Mouse (Mus musculus): ENCODE results near the gene Gm10961. TPM values are rescaled to one million over a fixed set of nuclear protein-coding genes. Genes with fewer than 3 reads are reported as not detected.

The Gm10961 gene
- polyA plus RNA-seq (2012; rRNA removed), result not detected in 2 replicates

DNA sequence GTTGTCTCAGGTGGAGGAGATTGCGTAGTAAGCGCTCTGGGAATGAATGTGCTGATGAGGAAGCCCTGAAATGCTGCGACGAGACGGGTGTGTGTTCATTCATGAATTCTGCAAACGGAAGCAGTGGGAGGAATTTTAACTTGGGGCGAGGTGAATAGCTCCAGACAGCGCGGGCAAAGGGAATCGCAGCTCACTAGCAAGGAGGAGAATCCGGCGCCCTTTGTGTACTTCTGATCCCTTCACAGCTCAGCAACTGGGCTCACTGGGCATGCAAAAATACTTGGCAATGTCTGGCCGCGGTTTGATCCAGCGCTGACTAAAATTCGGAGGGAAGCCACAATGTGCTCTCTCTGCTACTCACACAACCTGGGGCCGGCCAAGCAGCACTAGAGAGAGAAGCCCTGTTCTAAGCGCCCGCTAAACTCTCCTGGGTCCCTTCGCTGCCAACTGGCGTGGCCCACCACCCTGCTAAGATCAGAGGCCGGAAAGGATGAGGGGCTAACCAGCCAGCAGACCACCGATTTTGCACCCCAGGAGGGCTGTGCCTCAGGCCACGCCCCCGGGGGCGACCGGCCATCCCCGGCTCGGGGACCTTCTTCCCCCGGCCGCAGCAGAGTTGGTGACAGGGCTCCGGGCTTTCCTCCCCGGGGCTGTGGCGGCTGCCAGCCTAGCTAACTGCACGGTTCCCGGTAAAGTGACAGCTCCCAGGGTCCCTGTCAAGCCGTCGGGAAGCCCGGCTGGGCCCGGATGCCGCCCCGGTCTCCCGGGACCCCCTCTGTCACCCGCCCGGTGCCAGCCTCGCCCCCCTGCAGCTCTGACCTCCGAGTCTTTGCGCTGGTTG, at the start of gene Gm10961:
Gm10961 (plus strand) TSS at position 641 of the 841 bp plus-strand sequence.
- peak in 1 of 2 experiments; percentile 78 for DNase-seq (ENCODE audit: extremely low spot score in 1 of 2, low spot score in 1 of 2)

DNA sequence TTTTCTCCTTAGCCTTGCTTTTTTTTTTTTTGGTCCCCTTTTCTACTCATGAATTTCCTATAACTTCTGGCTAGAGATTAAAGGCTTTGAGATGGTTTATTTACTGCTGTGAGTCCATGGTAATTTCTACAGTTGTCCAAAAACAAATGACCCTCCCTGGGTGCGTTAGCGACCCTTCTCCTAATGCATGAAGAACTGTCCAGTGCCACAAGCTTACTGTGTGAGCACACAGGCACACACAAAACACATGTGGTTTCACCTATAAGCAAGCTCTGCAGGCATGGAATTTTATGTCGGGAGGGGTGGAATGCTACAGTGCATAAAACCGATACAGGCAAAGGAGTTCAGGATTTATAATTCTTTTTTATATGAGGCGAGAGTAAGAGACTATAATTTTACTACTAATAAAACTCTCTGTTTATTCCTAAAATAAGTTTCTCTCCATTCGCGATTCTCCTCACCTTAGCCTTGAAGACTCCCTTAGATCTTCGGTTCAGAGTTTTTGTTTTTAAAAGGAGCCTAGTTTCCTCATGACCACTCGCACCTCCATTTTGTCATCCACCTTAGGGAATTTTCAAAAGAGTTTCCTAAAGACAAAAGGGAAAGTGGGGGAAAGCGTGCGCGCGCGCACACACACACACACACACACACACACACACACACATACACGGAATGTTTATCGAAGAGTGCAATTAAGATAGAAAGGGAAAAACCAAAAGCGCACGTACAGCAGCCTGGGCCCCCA, 48.8 kb upstream of the Gm10961 start:
- DNase-seq (ENCODE audit: extremely low spot score in 1 of 2, low spot score in 1 of 2), result no peak

- no peak for DNase-seq (ENCODE audit: extremely low spot score in 1 of 2, low spot score in 1 of 2)
These were observed 48.0 kb upstream of the Gm10961 start for GRCm38 (mm10) chr3:107582875-107583767.

- no peak for DNase-seq (ENCODE audit: extremely low spot score in 1 of 2, low spot score in 1 of 2)
These were observed 47.2 kb upstream of the Gm10961 start for GRCm38 (mm10) chr3:107583893-107584292.

- DNase-seq (ENCODE audit: extremely low spot score in 1 of 2, low spot score in 1 of 2), result no peak
These were observed 44.6 kb upstream of the Gm10961 start for GRCm38 (mm10) chr3:107586504-107586903.

DNA sequence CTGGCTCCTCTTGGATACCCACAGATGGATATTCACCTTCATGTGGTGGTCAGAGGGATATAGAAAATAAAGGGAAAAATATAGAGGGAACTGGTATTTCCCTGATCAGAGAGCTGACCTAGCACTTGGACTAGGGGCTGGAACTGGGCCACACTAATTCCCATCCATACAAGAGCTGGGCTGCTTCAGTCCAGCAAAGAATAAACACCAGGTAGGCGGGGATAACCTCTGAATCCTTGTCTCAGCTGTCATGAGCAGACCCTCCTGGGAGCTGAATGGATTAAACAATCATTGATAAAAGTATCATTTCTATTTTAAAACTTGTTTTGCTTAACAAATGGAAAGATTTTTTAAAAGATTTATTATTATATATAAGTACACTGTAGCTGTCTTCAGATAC, 39.5 kb upstream of the Gm10961 start:
- DNase-seq (ENCODE audit: extremely low spot score in 1 of 2, low spot score in 1 of 2), result no peak

DNA sequence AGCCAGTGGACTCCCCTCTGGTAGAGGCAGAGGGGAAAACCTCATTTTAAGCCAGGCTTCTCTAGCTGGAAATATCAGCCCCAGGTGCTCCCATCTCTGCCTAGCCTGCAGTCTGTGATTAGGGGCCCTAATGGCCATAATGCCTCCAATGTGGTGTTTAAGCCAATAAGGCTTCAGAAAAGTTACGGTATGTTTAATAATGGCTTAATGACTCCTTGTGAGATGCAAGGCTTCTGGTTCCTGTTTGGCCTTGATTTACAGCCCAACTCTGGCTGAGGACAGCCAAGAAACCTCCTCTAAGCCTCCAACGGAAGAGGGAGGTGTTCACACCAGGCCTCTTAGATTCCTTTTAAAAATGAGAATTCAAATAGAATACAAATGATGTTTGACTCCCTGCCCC, 37.5 kb upstream of the Gm10961 start:
- no peak for DNase-seq (ENCODE audit: extremely low spot score in 1 of 2, low spot score in 1 of 2)

GRCm38 (mm10) chr3:107594662-107595263, 36.4 kb upstream of the Gm10961 start, which contains the start of gene Alx3:
Gene Alx3 (plus strand): TSS chr3:107595031.
- no peak for DNase-seq (ENCODE audit: extremely low spot score in 1 of 2, low spot score in 1 of 2)

DNA sequence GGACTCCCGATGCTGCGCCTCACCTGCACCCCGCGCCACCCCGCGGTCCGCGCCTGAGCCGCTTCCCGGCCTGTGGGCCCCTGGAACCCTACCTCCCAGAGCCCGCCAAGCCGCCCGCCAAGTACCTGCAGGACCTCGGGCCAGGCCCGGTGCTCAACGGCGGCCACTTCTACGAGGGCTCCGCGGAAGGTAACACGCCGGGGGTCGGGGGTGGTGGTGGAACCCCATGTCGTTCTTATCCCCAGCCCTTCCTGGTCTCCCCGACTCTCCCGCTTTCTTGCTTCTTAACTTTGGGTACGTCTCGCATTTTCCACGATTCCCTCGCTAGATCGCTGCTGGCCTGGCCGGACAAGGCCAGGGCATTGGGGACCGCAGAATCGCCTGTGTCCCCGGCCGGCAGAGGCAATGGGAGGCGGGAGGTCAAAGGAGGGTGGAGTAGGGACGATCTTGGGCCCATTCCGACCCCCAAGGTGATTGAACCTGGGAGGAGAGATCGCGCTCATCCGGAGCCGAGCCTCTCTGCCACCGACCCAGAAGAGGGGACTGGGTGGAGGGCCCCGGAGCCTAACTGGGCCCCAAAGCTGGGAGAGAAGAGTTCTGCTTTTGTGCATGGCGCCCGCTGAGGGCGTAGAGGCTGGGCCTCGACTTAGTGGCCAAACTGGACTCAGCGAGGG, 35.7 kb upstream of the Gm10961 start:
- DNase-seq (ENCODE audit: extremely low spot score in 1 of 2, low spot score in 1 of 2), result no peak

DNA sequence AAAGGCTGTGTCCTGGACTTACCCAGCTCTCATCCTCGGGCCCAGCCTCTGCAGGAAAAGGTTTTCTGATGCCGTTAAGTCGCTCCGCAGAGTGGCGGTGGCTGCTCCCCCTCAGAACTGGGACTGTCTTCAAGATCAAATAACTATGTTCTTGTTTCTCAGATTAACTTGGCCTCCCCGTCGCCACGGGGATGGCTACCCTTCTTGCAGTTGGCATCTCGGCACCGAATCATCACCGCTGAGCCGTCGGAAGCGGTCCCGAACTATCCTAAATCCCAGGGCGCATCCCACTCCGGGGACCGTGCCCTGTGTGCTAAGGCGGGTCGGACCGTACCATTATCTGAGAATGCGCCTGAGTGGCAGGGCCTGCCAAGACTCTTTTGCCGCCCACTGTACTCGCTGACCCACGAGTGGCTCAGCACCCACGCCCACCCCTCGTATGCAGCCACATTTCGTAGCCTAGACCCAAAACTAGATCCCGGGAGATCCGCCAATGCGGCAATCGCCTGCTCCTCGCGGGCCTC, 35.1 kb upstream of the Gm10961 start:
- peak in 1 of 2 experiments; percentile 11 for DNase-seq (ENCODE audit: extremely low spot score in 1 of 2, low spot score in 1 of 2)

GRCm38 (mm10) chr3:107596559-107596958, 34.6 kb upstream of the Gm10961 start:
- DNase-seq (ENCODE audit: extremely low spot score in 1 of 2, low spot score in 1 of 2), result no peak

DNA sequence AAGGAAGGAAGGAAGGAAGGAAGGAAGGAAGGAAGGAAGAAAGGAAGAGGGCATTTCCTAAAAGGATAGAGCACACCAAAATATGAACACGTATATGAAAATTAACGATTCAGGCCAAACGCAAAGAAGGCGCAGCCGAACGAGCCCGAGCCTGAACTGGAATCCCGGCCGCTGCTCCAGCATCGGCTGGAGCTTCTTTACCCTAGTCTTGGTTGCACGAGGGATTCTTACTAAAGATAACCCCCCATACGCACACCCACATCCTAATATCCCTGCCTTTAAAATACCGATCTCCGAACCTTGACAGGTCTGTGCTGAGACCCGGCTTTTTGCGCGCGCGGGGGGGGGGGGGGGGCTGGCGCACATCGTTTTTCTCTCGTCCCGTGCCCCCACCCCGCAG, 34.0 kb upstream of the Gm10961 start:
- DNase-seq (ENCODE audit: extremely low spot score in 1 of 2, low spot score in 1 of 2), result no peak

DNA sequence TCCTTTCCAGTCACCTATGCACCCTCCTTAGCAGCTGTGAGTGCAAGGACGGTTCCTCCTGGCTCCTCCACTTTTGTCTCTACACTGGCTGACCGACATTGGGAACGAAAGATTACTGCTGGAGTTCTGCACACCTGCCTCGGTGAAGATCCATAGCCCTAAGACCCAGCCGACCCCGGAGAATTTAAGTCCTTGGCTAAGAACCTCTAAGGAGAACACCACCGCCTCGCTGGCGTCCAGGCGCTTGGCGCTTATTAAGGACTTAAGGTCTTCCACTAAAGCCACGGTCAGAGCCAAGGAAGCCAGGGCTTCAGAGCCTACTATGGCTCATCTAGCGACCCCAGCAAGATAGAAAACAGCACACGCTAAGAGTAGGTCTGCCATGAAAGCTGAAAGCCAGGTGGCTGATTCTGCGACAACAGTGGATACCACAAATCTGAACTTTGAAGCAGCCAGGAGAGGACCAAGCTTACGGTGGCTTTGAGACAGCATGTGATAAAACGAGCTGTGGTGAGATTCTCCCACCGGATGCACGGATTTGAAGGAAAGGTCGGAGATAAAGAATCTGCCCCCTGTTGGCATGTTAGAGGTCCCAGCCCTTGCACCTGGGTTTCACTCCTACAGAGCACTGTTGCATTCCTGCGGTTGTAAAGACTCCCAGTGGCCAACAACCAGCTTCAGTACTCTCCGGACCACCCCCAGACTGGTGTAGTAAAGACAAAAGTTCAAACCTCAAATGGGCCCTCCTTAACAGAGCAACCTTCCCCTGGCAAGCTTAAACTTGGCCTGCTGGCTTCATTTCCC, 33.3 kb upstream of the Gm10961 start:
- DNase-seq (ENCODE audit: extremely low spot score in 1 of 2, low spot score in 1 of 2), result no peak

GRCm38 (mm10) chr3:107600127-107600526, 31.0 kb upstream of the Gm10961 start:
- DNase-seq (ENCODE audit: extremely low spot score in 1 of 2, low spot score in 1 of 2), result no peak

DNA sequence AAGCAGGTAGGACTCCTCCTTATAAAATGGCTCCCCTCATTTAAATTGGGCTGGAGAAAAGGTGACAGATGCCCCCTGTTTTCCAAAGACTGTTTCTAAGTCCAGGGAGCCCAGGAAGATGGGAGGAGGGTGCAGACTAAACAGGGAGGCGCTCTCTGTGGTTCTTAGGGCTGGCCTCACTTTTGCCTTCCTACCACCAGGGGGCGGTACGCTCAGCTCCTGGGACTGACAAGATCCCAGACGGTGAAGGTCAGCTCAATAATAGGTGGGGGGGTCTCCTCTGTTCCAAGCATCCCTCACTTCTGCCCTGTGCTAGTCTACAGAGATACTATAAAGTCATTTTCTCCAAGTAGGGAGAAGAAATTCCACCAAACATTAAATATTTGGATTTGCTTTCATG, 25.8 kb upstream of the Gm10961 start:
- peak in 1 of 2 experiments; percentile 65 for DNase-seq (ENCODE audit: extremely low spot score in 1 of 2, low spot score in 1 of 2)

GRCm38 (mm10) chr3:107607221-107607620, 23.9 kb upstream of the Gm10961 start:
- DNase-seq (ENCODE audit: extremely low spot score in 1 of 2, low spot score in 1 of 2), result no peak

GRCm38 (mm10) chr3:107608808-107609207, 22.3 kb upstream of the Gm10961 start:
- no peak for DNase-seq (ENCODE audit: extremely low spot score in 1 of 2, low spot score in 1 of 2)

GRCm38 (mm10) chr3:107609376-107609775, 21.7 kb upstream of the Gm10961 start:
- DNase-seq (ENCODE audit: extremely low spot score in 1 of 2, low spot score in 1 of 2), result no peak

- no peak for DNase-seq (ENCODE audit: extremely low spot score in 1 of 2, low spot score in 1 of 2)
These were observed 19.7 kb upstream of the Gm10961 start for GRCm38 (mm10) chr3:107611394-107611793.
